Mouse (Mus musculus): ENCODE results near the gene N4bp2l2. TPM values are rescaled to one million over a fixed set of nuclear protein-coding genes. Genes with fewer than 3 reads are reported as not detected.
"Not testable (repeated sequence)": the region's sequence is repeated elsewhere in the genome, so short reads cannot be mapped to it uniquely, and the experiment has no call there.

N4bp2l2 gene
- polyA plus RNA-seq, 1 experiment from 2014 or later = 30.2 TPM

- not testable (repeated sequence) for ATAC-seq; H3K27me3 ChIP-seq (replicated peaks; ENCODE audit: control insufficient read depth, insufficient read depth, low read length); H3K27ac ChIP-seq (ENCODE audit: low read depth, low read length); H3K4me3 ChIP-seq (ENCODE audit: low read depth, low read length); H3K4me2 ChIP-seq (ENCODE audit: low read length); H3K9ac ChIP-seq (ENCODE audit: low read length); H3K9me3 ChIP-seq (replicated peaks; ENCODE audit: control insufficient read depth, low read length); DNase-seq (ENCODE audit: low spot score)
- Histone ChIP-seq H3K4me1 (ENCODE audit: control insufficient read depth, insufficient read depth, low read length) (peaks cover 11% of the 10 kb centered on the region), H3K36me3 (ENCODE audit: control insufficient read depth, insufficient read depth, low read length) (peaks cover 17% of the 10 kb centered on the region)
- WGBS = 96% methylated on average over 3 of the region's 3 CpGs
Measured at GRCm38 (mm10) chr5:150660296-150660695, 5.7 kb downstream of the N4bp2l2 start.

DNA sequence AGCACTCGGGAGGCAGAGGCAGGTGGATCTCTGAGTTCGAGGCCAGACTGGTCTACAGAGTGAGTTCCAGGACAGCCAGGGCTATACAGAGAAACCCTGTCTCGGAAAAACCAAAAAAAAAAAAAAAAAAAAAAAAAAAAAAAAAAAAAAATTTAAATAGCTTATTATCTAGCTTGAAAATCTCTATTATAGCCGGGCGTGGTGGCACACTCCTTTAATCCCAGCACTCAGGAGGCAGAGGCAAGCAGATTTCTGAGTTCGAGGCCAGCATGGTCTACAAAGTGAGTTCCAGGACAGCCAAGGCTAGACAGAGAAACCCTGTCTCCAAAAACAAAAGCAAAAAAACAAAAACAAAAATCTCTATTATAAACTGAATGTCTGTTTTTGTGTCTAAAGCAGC lies 6.6 kb downstream of the N4bp2l2 start:
- not testable (repeated sequence) for H3K27ac ChIP-seq (ENCODE audit: low read depth, low read length); ATAC-seq; H3K4me1 ChIP-seq (ENCODE audit: control insufficient read depth, insufficient read depth, low read length); DNase-seq (ENCODE audit: low spot score); H3K27me3 ChIP-seq (replicated peaks; ENCODE audit: control insufficient read depth, insufficient read depth, low read length); H3K4me2 ChIP-seq (ENCODE audit: low read length); H3K9ac ChIP-seq (ENCODE audit: low read length); H3K4me3 ChIP-seq (ENCODE audit: low read depth, low read length); H3K9me3 ChIP-seq (replicated peaks; ENCODE audit: control insufficient read depth, low read length)
- WGBS = 96% methylated on average over 6 of the region's 6 CpGs
- H3K36me3 ChIP-seq (ENCODE audit: control insufficient read depth, insufficient read depth, low read length) = peaks cover 17% of the 10 kb centered on the region

DNA sequence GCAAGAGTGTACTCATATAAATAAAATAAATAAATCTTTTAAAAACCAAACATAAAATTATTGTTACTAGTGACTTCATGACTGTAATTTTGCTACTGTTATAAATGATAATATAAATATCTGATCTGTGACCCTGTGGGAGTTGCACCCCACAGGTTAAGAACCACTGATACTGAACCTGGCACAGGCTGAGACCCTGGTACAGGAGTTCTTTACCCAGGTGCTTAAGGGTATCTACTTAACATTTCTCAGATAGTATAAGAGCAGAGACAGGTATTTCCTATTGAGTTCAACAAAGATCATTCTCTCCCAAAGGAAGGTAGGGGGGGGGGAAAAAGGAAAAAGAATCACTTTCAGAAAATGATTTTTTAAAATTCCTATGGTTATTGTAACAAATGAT lies 11.4 kb downstream of the N4bp2l2 start:
- Histone ChIP-seq H3K27ac (ENCODE audit: low read depth, low read length) (no peak overlapping the region), H3K27me3 (replicated peaks; ENCODE audit: control insufficient read depth, insufficient read depth, low read length) (no peaks in the 10 kb centered on the region), H3K9ac (ENCODE audit: low read length) (no peak overlapping the region), H3K4me2 (ENCODE audit: low read length) (no peak overlapping the region), H3K9me3 (replicated peaks; ENCODE audit: control insufficient read depth, low read length) (no peaks in the 10 kb centered on the region), H3K4me3 (ENCODE audit: low read depth, low read length) (no peak overlapping the region), H3K4me1 (ENCODE audit: control insufficient read depth, insufficient read depth, low read length) (peaks cover 3% of the 10 kb centered on the region; the same call in 1 of the 2 replicates), H3K36me3 (ENCODE audit: control insufficient read depth, insufficient read depth, low read length) (peaks cover 4% of the 10 kb centered on the region; the same call in 1 of the 2 replicates)
- ATAC-seq (no peak), DNase-seq (ENCODE audit: low spot score) (no peak)

GRCm38 (mm10) chr5:150652578-150652977 lies 13.4 kb downstream of the N4bp2l2 start:
- 98% methylated on average over 2 of the region's 2 CpGs for WGBS
- no peak for ATAC-seq
- Histone ChIP-seq H3K27me3 (replicated peaks; ENCODE audit: control insufficient read depth, insufficient read depth, low read length) (no peaks in the 10 kb centered on the region), H3K36me3 (ENCODE audit: control insufficient read depth, insufficient read depth, low read length) (peaks cover 15% of the 10 kb centered on the region), H3K9me3 (replicated peaks; ENCODE audit: control insufficient read depth, low read length) (no peaks in the 10 kb centered on the region), H3K4me2 (ENCODE audit: low read length) (no peak overlapping the region), H3K4me3 (ENCODE audit: low read depth, low read length) (no peak overlapping the region), H3K9ac (ENCODE audit: low read length) (no peak overlapping the region), H3K4me1 (ENCODE audit: control insufficient read depth, insufficient read depth, low read length) (no peaks in the 10 kb centered on the region), H3K27ac (ENCODE audit: low read depth, low read length) (no peak overlapping the region)
- DNase-seq (ENCODE audit: low spot score) = no peak

- Histone ChIP-seq H3K4me1 (ENCODE audit: control insufficient read depth, insufficient read depth, low read length) (no peaks in the 10 kb centered on the region), H3K36me3 (ENCODE audit: control insufficient read depth, insufficient read depth, low read length) (peaks cover 45% of the 10 kb centered on the region), H3K9ac (ENCODE audit: low read length) (no peak overlapping the region), H3K4me2 (ENCODE audit: low read length) (no peak overlapping the region), H3K27ac (ENCODE audit: low read depth, low read length) (no peak overlapping the region), H3K9me3 (replicated peaks; ENCODE audit: control insufficient read depth, low read length) (no peaks in the 10 kb centered on the region), H3K4me3 (ENCODE audit: low read depth, low read length) (no peak overlapping the region), H3K27me3 (replicated peaks; ENCODE audit: control insufficient read depth, insufficient read depth, low read length) (no peaks in the 10 kb centered on the region)
- DNase-seq (ENCODE audit: low spot score) (no peak), ATAC-seq (no peak)
- 95% methylated on average over 4 of the region's 4 CpGs for WGBS
Measured at GRCm38 (mm10) chr5:150644926-150645325, 21.1 kb downstream of the N4bp2l2 start.

DNA sequence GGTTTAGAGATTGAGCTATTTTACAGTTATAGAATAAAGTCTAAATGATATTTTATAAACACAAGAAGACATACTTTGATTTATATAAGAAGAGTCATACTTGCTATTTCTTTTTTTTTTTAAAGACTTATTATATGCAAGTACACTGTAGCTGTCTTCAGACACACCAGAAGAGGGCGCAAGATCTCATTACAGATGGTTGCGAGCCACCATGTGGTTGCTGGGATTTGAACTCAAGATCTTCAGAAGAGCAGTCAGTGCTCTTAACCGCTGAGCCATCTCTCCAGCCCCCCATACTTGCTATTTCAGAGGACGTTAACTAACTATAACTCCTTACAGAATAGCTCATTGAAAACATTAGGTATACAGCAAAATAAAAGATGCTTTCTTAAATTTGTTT lies 22.6 kb downstream of the N4bp2l2 start:
- DNase-seq (ENCODE audit: low spot score); ATAC-seq; H3K4me3 ChIP-seq (ENCODE audit: low read depth, low read length); H3K9me3 ChIP-seq (replicated peaks; ENCODE audit: control insufficient read depth, low read length); H3K4me2 ChIP-seq (ENCODE audit: low read length); H3K9ac ChIP-seq (ENCODE audit: low read length); H3K4me1 ChIP-seq (ENCODE audit: control insufficient read depth, insufficient read depth, low read length); H3K27me3 ChIP-seq (replicated peaks; ENCODE audit: control insufficient read depth, insufficient read depth, low read length); H3K27ac ChIP-seq (ENCODE audit: low read depth, low read length): not testable (repeated sequence)
- 95% methylated on average over 4 of the region's 4 CpGs for WGBS
- H3K36me3 ChIP-seq (ENCODE audit: control insufficient read depth, insufficient read depth, low read length) = peaks cover 40% of the 10 kb centered on the region

GRCm38 (mm10) chr5:150641440-150641839 lies 24.5 kb downstream of the N4bp2l2 start:
- no peak for DNase-seq (ENCODE audit: low spot score)
- H3K27ac ChIP-seq (ENCODE audit: low read depth, low read length) = no peak overlapping the region
- 92% methylated on average over 3 of the region's 3 CpGs for WGBS

DNA sequence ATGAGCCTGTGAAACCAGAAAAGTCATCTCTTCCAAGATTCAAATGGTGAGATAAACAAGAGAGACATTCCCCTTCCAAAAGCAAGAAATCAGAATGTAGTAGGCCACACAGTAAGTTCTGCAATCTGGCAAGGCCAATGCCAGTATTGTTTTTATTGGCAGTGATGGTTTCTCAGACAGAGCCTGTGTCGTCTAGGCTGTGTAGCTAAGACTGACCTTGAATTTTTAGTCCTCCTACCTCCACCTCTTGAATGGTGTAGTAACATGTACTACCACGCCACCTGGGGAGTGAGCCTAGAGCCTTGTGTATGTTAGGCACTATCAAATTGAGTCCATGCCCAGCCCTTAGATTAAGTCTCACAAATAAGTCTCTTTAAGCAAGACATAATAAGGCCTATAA lies 36.3 kb downstream of the N4bp2l2 start:
- ATAC-seq = no peak
- no peaks in the 10 kb centered on the region for H3K27me3 ChIP-seq (replicated peaks; ENCODE audit: control insufficient read depth, insufficient read depth, low read length)
- no peak overlapping the region for H3K4me3 ChIP-seq (ENCODE audit: low read depth, low read length)
- no peak overlapping the region for H3K9ac ChIP-seq (ENCODE audit: low read length)
- H3K27ac ChIP-seq (ENCODE audit: low read depth, low read length) = no peak overlapping the region
- peaks cover under 1% of the 10 kb centered on the region; the same call in 1 of the 2 replicates for H3K36me3 ChIP-seq (ENCODE audit: control insufficient read depth, insufficient read depth, low read length)
- H3K4me2 ChIP-seq (ENCODE audit: low read length) = no peak overlapping the region
- 90% methylated on average over 2 of the region's 2 CpGs for WGBS
- no peak for DNase-seq (ENCODE audit: low spot score)
- H3K4me1 ChIP-seq (ENCODE audit: control insufficient read depth, insufficient read depth, low read length) = no peaks in the 10 kb centered on the region
- no peaks in the 10 kb centered on the region for H3K9me3 ChIP-seq (replicated peaks; ENCODE audit: control insufficient read depth, low read length)

More at GRCm38 (mm10) chr5:150641440-150641839, 24.5 kb downstream of the N4bp2l2 start:
- no peaks in the 10 kb centered on the region for H3K27me3 ChIP-seq (replicated peaks; ENCODE audit: control insufficient read depth, insufficient read depth, low read length)
- H3K4me1 ChIP-seq (ENCODE audit: control insufficient read depth, insufficient read depth, low read length) = no peaks in the 10 kb centered on the region
- ATAC-seq = no peak
- H3K4me3 ChIP-seq (ENCODE audit: low read depth, low read length) = no peak overlapping the region
- H3K9ac ChIP-seq (ENCODE audit: low read length) = no peak overlapping the region
- H3K4me2 ChIP-seq (ENCODE audit: low read length) = no peak overlapping the region
- H3K36me3 ChIP-seq (ENCODE audit: control insufficient read depth, insufficient read depth, low read length) = peaks cover 47% of the 10 kb centered on the region
- no peaks in the 10 kb centered on the region for H3K9me3 ChIP-seq (replicated peaks; ENCODE audit: control insufficient read depth, low read length)

- H3K9me3 ChIP-seq (replicated peaks; ENCODE audit: control insufficient read depth, low read length) = no peaks in the 10 kb centered on the region
- no peaks in the 10 kb centered on the region for H3K4me1 ChIP-seq (ENCODE audit: control insufficient read depth, insufficient read depth, low read length)
- H3K4me2 ChIP-seq (ENCODE audit: low read length) = no peak overlapping the region
- DNase-seq (ENCODE audit: low spot score) = no peak
- H3K27me3 ChIP-seq (replicated peaks; ENCODE audit: control insufficient read depth, insufficient read depth, low read length) = no peaks in the 10 kb centered on the region
- 100% methylated on average over 1 of the region's 1 CpGs for WGBS
- no peak overlapping the region for H3K27ac ChIP-seq (ENCODE audit: low read depth, low read length)
- no peak overlapping the region for H3K9ac ChIP-seq (ENCODE audit: low read length)
- H3K36me3 ChIP-seq (ENCODE audit: control insufficient read depth, insufficient read depth, low read length) = no peaks in the 10 kb centered on the region
- H3K4me3 ChIP-seq (ENCODE audit: low read depth, low read length) = no peak overlapping the region
- no peak for ATAC-seq
Measured at GRCm38 (mm10) chr5:150629272-150629671, 36.7 kb downstream of the N4bp2l2 start.

Data from forebrain, embryonic 14.5 days (tissue).